Mouse (Mus musculus): ENCODE measurements around the gene Ankrd52.

Ankrd52 gene

DNA sequence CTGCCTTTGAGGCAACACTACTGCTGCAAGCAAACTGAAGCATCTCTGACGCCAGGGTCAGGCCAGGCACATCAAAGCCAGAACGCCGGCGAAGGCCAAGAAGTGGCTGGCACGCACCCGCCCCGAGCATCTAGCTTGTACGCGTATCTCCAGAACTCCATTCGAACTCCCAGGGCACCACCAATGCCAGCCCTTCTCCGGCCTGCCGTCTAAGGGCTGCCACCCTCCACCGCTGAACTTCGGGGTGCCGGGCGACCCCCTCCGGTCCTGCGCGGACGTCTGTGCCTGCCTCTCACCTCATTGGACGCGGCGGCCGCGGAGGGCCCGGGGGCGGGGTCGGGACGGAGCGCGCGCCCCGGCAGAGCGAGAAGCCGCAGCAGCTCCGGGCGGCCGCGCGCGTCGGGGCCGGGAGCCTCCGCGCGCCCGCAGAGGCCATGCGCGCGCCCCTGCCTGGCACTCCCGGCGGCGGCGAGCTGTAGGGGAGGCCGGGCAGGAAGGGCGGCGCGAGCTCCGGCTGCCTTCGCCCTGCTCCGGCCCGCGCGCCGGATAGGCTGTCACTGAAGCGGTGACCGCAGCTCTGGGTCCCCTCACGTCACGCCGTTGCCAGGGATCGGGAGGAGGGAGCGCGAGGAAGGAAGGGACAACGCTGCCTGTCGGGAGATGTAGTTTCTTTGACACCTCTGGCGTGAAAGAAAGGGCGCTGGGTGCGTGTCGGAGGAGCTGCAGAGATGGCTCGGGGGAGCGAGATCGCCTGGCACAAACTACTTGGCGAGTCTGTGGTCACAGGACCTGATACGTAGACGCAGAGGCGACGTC, 8.3 kb upstream of the Ankrd52 start, which contains the start of gene Coq10a:
Coq10a (minus strand) TSS at position 596 of the 816 bp plus-strand sequence.
- in situ Hi-C loops (cut with MboI, MseI), result loop anchor here in 1 of 2 experiments (10.0 kb wide), 1 partner anchor 1966 kb away; no protein-coding TSS in a partner anchor

- in situ Hi-C loops (cut with MboI, MseI), result loop anchor here in 1 of 2 experiments (10.0 kb wide), 1 partner anchor 1966 kb away; no protein-coding TSS in a partner anchor
Observed at GRCm38 (mm10) chr10:128369218-128369543, 7.7 kb upstream of the Ankrd52 start.

- in situ Hi-C loops (cut with MboI, MseI), result loop anchor here in 1 of 2 experiments (10.0 kb wide), 1 partner anchor 1965 kb away; no protein-coding TSS in a partner anchor
Observed at GRCm38 (mm10) chr10:128369599-128369998, 7.3 kb upstream of the Ankrd52 start.

GRCm38 (mm10) chr10:128370021-128370420, 6.9 kb upstream of the Ankrd52 start:
- in situ Hi-C loops (cut with MboI, MseI), result loop anchor here (5.0 kb wide), 2 partner anchors 72 to 87 kb away; partner anchors contain the start of gene Smarcc2 (in 1 of the 2)

DNA sequence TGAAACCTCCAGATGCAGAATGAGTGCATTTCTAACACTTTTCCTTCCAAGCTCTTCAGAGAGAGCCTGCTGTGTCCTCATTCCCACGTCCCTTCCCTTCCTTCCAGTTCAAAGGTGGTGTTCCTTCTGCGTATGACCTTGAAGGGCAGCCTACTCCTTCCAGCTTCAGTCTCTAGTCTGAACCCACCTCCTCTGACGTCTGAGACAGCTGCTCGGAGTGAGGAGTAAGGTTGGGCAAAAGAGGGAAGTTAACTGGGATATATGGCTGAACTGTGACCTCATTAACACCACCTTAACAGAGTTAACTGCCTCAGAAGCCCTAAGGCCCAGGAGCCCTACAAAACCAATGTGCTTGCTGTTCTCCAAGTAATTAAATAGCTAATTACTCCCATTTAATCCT, 6.3 kb upstream of the Ankrd52 start:
- in situ Hi-C loops (cut with MboI, MseI), result loop anchor here (5.0 kb wide), 2 partner anchors 72 to 87 kb away; partner anchors contain the start of gene Smarcc2 (in 1 of the 2)

GRCm38 (mm10) chr10:128372142-128372541, 4.8 kb upstream of the Ankrd52 start:
- in situ Hi-C loops (cut with MboI, MseI), result loop anchor here (5.0 kb wide), 2 partner anchors 70 to 85 kb away; partner anchors contain the start of gene Smarcc2 (in 1 of the 2)

DNA sequence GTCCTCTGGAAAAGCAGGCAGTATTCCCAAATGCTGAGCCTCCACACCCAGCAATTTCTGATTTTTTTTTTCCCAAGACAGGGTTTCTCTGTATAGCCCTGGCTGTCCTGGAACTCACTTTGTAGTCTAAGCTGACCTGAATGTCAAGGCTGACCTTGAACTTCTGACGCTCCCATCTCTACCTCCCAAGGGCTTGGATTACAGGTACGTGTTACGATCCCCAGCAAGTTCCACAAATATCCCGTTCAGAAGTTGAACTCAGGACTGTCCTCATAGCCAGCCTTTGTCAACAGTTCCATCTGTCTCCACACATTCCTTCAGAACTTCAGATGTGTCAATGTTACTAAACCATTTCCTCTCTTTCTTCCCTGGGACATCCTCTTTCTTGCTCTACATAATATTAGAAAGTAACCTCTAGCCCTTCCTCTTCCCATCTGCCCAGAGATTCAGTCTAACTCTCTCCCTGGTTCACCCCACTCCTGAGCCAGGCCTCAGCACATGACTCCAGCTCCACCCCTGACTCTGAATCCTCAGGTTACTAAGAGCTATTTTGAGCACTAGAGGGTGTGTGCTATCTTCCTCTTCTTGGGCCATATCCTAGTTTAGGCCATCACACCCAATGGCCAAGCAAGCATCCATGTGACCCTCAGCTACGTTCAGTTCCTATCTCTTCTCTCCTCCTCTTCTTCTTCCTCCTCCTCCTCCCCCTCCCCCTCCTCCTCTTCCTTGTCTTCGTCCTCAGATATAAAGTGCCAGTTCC, 3.7 kb upstream of the Ankrd52 start:
- in situ Hi-C loops (cut with MboI, MseI), result loop anchor here (5.0 kb wide), 2 partner anchors 69 to 84 kb away; partner anchors contain the start of gene Smarcc2 (in 1 of the 2)

- in situ Hi-C loops (cut with MboI, MseI), result loop anchor here (5.0 kb wide), 2 partner anchors 68 to 83 kb away; partner anchors contain the start of gene Smarcc2 (in 1 of the 2)
Observed at GRCm38 (mm10) chr10:128374393-128374792, 2.5 kb upstream of the Ankrd52 start.

- in situ Hi-C loops (cut with MboI, MseI), result no loop called here
Observed at GRCm38 (mm10) chr10:128376099-128376454, 838 bp upstream of the Ankrd52 start.

- in situ Hi-C loops (cut with MboI, MseI), result no loop called here
Observed at GRCm38 (mm10) chr10:128377222-128377939, 466 bp downstream of the Ankrd52 start.

DNA sequence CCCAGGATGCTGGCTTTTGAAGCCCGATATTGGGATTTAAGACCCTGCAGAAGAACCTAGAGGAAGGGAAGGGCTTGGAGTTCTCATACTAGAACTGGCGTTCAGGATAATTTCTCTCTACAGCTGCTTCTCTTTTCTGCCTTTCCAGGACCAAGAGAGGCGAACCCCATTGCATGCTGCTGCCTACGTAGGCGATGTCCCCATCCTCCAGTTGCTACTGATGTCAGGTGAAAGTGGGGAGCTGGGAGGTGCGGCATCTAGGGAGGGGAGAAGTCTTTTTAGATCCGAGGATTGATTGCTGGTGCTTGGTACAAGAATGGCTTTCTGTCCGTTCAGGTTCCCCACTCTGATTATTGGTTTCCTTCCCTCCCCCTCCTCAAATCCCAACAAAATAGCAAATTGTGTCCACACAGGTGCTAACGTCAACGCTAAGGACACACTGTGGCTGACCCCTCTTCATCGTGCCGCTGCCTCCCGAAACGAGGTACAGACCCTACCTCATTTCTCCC, 1.1 kb downstream of the Ankrd52 start:
- in situ Hi-C loops (cut with MboI, MseI), result no loop called here

GRCm38 (mm10) chr10:128378462-128378861, 1.5 kb downstream of the Ankrd52 start:
- in situ Hi-C loops (cut with MboI, MseI), result no loop called here

GRCm38 (mm10) chr10:128379260-128379659, 2.3 kb downstream of the Ankrd52 start:
- in situ Hi-C loops (cut with MboI, MseI), result no loop called here

DNA sequence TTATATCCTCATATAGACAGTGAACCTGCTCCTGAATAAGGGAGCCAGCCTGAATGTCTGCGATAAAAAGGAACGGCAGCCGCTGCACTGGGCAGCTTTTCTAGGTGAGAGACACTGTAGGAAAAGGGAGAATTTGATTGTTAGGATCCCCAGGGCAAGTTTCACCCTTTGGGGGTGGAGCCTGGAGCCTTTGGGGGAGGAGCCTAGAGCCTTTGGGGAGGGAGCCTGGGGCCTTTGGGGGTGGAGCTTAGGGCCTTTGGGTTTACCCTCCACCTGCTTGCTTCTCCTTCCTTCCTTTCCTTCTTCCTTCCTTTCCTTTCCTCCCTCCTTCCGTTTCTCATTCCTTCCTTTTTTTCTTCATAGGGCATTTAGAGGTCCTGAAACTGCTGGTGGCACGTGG, 3.6 kb downstream of the Ankrd52 start:
- in situ Hi-C loops (cut with MboI, MseI), result no loop called here

DNA sequence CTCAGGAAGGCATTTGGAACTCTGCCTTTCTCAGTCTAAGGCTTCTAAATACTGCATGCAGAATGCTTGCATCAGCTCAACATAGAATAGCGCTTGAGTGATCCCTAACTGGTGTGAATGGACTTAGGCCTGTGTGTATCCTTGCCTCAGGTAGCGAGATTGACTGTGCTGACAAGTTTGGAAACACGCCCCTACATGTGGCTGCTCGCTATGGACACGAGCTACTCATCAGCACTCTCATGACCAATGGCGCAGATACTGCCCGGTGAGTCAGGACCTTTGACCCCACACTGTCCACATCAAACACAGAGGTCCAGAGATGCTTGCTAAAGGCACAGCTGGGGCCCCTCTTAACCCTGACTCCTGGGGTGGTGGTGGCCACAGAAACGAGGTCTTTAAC, 5.6 kb downstream of the Ankrd52 start:
- in situ Hi-C loops (cut with MboI, MseI), result no loop called here

DNA sequence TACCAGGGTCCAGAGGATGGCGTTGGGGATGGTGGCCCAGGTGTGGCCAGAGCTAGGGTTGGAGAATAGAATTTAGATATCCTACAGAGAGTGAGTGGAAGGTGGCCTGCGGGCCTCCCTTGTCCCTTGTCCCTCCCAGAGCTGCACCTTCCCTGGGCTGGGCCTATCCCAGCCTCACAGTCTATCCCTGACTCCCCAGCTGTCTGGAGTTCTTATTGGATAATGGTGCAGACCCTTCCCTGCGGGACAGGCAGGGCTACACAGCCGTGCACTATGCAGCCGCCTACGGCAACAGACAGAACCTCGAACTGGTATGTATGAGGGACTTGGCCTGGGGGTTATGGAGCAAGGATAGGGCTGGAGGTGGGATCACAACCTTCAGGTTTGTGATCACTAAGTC, 9.0 kb downstream of the Ankrd52 start:
- in situ Hi-C loops (cut with MboI, MseI), result no loop called here

- in situ Hi-C loops (cut with MboI, MseI), result no loop called here
Observed at GRCm38 (mm10) chr10:128388941-128389340, 12.0 kb downstream of the Ankrd52 start.

DNA sequence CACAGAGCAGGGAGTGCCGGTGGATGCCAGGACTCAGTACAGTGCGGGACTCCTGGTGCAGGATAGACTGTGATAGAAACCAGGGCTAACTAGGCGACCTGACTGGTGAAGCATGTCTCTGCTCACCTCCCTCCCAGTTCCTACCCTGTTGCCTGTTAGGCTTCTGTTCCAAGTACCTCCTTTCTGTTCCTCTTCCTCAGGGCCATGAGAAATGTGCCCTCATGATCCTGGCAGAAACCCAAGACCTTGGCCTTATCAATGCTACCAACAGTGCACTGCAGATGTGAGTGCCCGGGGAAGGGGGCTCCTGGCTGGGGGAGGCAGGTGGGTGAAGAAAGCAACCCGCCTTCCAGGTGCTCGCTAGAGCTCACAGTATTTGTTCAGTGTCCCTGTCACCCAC, 12.7 kb downstream of the Ankrd52 start:
- in situ Hi-C loops (cut with MboI, MseI), result no loop called here

DNA sequence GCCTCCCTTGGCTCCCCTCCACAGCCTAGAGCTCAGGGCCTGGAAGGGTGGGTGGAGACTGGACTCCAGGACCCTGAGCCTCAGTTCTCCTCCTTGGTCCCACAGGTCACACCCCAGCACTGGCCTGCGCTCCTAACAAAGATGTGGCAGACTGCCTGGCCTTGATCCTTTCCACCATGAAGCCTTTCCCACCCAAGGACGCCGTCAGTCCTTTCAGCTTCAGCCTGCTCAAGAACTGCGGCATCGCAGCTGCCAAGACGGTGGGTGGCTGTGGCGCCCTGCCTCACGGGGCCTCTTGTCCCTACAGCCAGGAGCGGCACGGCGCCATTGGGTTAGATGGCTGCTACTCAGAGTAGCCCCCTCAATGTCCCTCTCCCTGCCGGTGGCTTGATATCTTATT, 13.5 kb downstream of the Ankrd52 start:
- in situ Hi-C loops (cut with MboI, MseI), result no loop called here

- in situ Hi-C loops (cut with MboI, MseI), result no loop called here
Observed at GRCm38 (mm10) chr10:128391850-128392249, 14.9 kb downstream of the Ankrd52 start.

GRCm38 (mm10) chr10:128396017-128396673, 19.2 kb downstream of the Ankrd52 start:
- in situ Hi-C loops (cut with MboI, MseI), result no loop called here

Measured in T-helper 17 cell (primary cell).